Mouse (Mus musculus) cerebellum, adult 9-11 months (tissue): Measurements from ENCODE around the gene Spata31d1d.
A peak's percentile ranks its signal among the peaks of the same experiment; 100 is the strongest.
"Not testable (repeated sequence)": the region's sequence is repeated elsewhere in the genome, so short reads cannot be mapped to it uniquely, and the experiment has no call there.

Experiments used
- DNase-seq: peaks from one replicate; pipeline ENCODE4 v3.0.0; 2022

Gene Spata31d1d

DNA sequence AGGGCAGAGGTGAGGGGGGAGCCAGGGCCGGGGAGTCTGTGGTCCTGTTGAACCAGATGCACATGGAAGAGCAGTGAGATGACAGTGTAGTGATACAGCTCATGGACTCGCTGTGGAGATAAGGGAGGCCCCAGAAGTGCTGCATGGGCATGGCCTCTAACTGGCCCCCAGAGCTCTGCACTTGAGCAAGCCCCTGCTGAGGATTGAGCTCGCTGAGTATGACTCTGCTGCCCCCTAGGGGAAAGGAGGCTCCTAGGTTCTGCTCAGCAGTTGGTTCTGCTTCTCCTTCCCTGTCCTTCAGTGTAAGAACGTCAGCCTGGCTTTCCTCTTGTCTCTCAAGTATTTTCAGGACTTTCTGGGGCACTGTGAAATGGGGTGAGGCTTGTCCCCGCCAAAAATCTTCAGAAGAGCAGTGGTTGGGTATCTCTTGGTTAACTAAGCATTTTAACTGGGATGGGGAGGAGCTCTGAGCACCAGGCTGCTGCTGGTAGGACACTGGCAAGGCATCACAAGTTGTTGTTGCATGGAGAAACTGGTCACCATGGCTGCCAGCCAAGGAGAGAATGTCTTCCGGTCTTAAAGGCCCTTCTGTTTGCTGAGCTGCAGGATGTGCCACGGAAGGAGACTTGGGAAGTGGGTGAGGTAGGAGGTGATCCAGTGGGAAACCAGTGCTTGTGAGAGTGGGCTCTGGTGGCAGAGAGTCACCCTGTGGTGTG lies 3.0 kb downstream of the Spata31d1d start:
- DNase-seq, result peak; percentile 83

DNA sequence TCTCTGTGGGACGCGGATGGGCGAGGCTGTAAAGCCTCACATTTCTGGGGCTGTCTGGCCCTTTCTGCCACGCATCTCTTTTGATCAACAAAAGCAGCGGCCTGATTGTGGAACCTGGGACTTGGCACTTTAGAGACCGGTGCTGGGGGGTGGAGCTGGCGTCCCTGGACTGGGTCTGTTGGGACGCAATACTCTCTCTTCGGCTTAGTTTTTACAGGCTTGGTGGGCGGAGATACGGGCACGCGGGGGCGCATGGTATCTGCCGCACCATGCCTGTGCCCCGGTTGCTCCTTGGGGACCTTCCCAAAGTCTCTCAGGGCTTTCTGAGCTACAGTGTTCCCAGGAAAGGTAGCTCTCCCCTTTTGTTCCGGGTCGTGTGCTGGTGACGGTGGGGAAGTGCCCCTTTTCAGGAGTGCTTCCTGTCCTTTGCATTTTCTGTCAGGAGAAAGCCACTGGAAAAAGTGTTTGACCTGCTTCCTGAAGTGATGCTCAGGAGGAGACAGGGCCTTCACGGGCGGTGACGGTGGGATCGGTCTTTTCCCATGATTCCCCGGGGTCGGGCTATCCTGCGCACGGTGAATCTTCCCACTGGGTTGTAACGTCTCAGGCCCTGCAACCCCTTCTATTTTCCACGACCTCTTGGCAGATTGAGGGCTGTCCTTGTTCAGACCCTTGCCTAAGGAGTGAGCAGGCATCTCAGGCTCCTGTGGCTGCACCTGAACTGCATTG lies 5.2 kb downstream of the Spata31d1d start:
- DNase-seq, result no peak

DNA sequence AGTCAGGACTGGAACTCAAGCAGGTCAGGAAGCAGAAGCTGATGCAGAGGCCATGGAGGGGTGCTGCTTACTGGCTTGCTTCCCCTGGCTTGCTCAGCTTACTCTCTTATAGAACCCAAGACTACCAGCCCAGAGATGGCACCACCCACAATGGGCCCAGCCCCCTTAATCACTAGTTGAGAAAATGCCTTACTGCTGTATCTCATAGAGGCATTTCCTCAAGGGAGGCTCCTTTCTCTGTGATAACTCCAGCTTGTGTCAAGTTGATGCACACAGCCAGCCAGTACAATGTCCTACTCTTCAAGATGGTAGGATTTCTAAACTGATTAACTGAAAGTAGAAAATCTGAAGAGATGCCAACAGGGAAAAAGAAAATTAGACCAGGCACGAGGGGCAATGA lies 9.5 kb downstream of the Spata31d1d start:
- DNase-seq, result not testable (repeated sequence)

DNA sequence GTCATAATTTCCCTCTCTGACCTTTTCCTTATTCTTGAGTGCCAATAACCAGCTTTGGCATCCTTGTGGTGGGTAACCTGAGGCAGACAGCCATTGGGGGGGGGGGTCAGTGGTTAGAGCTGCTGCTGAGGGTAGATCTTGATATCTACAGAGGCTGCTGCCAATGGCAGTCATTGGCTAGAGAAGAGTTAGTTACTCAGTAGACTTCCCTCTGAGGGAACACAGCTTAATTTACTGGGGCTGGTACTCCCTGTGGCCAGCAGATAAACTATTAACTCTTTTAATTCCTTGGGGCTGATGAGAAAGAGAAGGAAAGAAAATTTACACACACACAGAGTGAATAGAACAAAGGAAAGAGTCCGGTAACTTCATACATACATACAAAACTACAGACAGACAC lies 12.1 kb downstream of the Spata31d1d start:
- no peak for DNase-seq

DNA sequence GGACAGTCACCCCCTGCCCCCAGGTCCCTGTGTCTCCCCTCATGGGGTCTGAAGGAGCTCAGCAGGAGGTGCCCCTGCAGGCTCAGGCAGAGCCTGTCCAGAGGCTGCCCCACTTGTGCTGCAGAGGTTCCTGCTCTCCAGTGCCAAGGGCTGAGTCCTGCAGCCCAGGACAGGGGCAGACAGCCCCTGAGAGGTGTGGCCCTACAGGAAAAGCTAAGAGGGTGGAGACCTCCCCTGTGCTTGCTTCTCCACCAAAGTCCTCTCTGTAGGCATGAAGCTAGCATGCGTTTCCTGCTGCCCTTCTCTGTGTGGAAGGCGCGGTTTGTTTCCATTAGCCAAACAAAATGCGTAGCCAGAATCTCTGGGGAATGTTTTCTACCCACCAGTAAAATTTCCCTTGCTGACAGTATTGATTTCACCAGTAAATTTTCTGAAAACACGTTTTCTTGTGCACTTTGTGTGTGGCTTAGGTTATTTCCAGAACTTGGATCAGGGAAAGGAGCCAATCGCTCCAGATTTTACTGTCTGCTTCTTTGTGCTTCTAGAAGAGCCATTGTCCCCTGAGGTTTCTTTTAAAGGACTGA lies 12.6 kb downstream of the Spata31d1d start:
- not testable (repeated sequence) for DNase-seq

DNA sequence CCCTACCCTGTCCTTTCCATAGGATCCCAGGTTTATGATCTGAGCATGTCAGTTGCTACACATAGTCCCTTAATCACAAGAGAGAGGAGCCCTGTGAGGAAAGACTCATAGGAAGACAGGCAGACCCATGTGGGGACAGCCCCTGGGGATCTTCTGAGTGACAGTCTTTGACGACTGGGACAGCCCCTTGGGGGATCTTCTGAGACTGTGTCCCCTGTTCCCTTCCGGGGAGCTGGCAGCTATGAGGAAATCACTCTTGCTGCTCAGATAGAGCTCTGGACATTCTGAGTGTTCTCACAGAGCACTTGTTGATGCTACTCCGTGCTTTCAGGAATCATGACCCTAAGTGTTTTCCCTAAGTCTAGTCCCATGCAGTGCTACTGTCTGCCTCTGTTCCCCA lies 17.8 kb downstream of the Spata31d1d start:
- no peak for DNase-seq

DNA sequence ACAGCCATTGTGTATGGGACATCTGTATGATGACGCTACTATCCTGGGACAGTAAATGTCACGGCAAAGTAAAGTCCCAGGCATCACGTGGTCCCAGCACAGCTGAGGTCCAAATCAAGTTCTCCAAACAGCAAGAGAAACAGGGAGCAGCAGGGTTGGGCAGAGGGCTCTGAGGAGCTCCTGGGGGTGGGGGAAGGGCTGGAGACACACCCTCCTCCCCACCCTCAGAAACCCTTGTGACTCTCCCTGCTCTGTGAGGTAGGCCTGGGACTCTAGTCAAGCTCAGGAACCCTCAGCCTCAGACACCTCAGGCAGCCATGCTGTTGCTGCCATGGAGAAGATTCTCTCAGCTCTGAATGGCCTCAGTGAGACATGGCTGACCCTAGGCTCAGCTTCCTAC lies 19.6 kb downstream of the Spata31d1d start, which contains the start of gene Spata31d1b:
Gene Spata31d1b (plus strand): TSS at position 301 of the 400 bp plus-strand sequence.
- DNase-seq, result not testable (repeated sequence)

DNA sequence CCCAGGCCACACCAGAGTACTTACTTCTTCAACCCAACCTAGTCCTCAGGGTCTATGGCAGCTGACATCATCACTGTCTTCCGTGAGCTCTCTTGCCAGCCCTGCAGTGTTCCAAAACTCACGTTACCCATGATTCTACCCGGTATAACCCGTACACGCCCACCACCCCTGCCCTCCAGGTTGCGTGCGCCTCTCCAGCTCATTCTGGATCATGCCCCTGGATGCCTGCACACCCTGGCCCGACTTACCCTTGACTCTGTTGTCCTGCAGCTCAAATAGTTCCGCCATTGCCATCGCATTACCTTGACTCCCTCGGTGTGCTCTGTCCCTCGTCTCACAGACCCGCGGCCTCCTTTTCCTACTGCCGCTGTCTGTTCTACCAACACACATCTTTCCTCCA lies 21.3 kb downstream of the Spata31d1d start, which contains the start of gene Spata31d1a:
Gene Spata31d1a (minus strand): TSS at position 101 of the 400 bp plus-strand sequence.
- no peak for DNase-seq

DNA sequence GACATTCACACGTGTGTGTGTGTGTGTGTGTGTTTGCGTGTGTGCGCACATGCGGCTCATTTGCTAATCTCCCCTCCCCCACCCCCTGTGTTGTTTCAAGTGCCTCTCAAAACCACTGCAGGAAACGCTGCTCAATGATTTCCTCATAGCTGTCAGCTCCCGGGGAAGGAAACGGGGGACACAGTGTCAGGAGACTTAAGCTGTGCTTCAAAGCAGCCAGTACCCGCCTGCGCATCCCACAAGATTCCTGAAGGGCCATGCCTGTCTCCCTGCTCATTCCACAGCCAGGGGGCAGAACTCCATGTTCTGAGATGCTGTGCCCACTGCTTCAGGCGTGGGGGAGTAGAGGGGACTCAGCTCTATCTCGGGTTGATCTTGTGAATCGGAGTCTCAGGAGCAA lies 27.0 kb downstream of the Spata31d1d start:
- no peak for DNase-seq

DNA sequence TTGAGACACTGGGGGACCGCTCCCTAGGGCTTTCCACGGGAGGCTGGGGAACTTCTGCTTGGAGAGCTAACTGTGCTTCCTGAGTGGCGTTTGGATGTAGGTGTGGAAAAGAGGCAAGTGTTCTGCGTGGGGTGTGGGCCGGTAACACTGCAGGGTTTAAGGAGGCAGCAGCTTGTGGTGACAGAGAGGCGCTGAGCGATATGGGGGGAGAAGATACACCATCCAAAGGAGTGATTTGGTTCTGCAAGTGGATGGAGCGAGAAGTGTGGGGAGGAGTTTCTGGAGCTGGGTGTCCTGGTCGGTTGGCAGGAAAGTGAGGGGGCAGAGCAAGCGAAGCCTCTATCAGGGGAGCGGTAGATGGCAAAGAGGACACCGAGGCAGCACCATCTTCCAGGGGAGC lies 28.0 kb downstream of the Spata31d1d start:
- no peak for DNase-seq

DNA sequence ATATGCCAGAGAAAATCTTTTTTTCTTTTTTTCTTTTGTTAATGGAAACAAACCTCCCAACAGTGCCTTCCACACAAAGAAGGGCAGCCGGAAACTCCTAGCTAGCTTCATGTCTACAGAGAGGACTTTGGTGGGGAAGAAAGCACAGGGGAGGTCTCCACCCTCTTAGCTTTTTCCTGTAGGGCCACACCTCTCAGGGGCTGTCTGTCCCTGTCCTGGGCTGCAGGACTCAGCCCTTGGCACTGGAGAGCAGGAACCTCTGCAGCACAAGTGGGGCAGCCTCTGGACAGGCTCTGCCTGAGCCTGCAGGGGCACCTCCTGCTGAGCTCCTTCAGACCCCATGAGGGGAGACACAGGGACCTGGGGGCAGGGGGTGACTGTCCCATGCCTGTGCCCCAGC lies 31.4 kb downstream of the Spata31d1d start:
- DNase-seq, result not testable (repeated sequence)

DNA sequence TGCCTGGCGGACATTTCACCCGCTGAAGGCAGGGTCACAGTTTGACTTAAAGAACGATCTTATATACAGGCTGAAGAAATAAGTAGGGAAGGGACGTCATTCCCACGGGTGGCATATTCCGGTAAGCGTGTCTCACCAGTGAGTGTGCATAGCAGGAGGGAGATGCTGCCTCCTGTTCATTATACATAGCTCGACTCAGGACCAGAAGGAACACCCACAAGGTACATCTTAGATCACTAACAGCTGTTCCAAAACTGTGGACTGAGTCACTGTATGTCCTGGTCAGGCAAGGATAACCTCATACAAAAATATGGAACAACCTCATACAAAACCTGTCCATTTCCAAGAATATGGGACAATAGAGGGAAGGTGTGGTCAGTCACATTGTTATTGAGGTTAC lies 32.4 kb downstream of the Spata31d1d start:
- no peak for DNase-seq

DNA sequence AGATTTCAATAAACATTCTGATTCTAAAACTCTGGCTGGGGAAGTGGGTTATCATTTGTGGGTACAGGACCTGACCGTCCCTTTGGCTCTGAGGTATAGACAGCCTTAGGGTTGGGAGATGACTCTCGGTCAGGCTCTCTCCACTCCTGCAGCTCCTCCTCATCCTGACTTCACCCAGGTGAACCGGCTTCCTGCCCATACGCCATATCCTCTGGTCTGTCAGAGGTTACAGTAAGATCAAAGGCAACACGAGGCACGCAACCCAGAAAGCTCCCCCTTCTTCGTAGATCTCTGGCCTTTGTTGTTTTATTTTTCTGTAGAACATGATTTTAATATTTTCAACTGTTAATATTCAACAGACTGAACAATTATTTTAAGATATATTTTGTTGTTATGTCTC lies 35.8 kb downstream of the Spata31d1d start:
- no peak for DNase-seq

DNA sequence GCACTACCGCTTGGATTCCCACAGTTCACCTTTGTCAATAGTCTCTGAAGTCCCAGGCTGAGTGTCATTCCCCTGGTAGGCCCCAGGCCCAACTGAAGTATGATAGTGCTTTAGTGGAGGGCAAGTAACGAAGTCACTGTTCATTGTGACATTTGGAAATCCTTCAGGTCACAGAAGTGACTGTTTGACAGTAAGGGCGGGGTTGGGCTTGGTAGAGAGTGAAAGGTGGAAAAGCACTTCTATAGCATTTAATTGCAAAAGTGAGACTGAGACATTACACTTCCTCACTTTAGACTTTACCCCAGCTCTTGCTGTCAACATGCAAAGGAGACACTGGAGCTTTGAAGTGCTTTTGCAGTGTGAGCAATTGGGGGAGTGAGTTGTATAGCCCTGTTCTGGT lies 37.5 kb downstream of the Spata31d1d start, which contains the start of gene 4921517D22Rik:
Gene 4921517D22Rik (minus strand): TSS at position 101 of the 400 bp plus-strand sequence.
- no peak for DNase-seq

DNA sequence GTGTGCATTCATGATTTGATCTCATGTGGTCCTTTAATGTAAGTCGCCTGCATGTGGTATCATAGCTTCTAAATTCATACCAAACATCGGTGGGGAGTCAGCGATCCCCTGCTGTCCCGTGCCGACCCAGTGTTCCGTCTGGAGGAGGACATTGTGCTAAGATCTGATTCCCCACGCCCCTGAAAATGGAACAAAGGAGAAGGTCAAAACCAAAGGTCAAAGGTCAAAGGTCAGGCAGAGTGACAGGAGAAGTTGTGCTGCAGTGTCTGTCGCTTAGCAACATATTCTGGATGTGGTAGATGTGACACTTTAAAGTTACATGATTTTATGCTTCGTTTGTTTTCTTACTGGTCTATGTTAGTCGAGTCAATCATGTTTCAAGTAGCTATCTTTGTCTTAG lies 40.1 kb downstream of the Spata31d1d start:
- DNase-seq, result no peak

DNA sequence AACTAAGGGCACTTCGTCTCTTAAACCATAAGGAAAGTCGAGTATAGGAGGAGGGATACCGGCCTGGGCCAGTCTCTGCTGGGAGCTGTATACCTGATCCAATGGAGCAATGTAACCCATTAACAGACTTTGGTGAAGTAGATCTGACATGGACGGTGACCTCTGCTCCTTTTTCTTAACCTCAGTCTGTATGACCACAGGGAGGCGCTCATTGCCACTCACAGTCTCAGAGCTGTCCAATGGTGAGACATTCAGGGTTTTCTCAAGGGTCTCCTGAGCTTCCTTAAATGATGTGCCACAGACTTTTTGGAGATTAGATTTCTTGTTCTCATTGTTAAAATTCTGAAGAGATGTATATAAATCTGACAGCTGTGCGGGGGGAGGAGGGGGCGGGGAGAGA lies 41.0 kb downstream of the Spata31d1d start:
- DNase-seq, result no peak

DNA sequence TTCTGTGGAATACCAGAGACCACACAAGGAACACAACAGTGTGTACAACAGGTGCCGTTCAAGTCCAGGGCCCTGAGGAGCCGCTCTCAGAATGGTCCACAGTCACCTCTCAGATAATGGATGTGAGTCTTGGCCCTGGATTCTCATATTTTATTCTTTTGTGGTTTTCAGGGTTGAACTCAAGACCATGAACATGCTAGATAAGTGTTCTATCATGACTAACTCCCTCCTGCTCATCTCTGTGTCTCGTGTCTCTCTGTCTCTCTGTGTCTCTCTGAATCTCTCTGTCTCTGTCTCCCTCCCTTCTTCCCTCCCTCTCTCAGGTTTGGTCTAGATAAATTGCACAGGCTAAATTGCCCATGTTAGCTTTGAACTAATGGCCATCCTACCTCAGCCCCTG lies 41.7 kb downstream of the Spata31d1d start:
- no peak for DNase-seq

DNA sequence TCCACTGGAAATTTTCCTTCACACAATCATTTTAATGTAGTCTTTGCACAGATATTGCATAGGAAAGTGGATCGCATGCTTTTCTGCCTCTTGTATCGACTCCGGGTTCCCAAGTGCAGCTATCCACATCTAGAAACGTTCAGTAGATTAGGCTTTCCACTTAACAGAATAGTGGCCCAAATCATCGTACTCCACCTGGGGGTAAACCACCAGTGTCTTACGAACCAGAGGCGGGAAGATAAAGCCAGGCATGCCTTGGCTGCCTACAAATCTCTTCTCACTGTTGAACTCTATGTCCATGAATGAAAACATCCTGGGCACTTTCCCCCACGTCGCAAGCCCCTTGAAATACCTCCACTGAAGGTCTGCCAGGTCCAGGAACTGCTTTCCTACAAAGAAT lies 42.2 kb downstream of the Spata31d1d start:
- no peak for DNase-seq

DNA sequence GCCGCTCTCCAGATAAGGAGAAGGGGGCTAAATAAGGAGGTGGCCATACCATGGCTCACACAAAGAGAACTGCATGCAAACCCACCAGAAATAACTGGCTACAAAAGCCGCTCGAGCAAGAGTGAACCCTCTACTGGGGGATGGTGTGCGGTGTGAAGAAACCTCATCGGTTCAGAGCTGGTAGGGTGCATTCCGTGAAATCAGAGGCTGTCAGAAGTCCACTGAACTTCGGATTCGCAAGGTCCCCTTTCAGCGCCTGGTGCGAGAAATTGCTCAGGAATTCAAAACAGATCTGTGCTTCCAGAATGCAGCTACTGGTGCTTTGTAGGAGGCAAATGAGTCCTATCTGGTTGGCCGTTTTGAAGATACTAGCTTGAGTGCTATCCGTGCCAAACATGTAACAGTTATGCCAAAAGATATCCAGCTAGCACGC lies 43.2 kb downstream of the Spata31d1d start:
- peak; percentile 45 for DNase-seq

DNA sequence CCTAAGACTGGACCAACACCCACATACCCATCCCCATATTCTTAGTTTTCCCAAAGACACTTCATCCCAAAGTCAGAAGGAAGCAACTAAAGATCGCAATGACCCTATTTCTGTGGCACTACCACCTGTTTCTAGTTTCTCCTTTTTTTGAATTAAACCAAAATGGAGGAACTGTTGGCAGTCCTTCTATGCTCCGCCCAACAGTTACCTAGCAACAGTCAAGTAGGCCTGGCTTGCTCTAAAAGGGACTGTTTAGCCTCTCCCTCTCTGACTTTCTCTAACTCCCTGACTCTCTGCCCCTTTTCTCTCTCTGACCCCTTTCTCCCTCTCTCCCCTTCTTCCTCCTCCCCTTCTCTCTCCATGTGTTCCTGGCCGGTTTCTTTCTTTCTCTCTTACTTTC lies 46.3 kb downstream of the Spata31d1d start:
- no peak for DNase-seq

DNA sequence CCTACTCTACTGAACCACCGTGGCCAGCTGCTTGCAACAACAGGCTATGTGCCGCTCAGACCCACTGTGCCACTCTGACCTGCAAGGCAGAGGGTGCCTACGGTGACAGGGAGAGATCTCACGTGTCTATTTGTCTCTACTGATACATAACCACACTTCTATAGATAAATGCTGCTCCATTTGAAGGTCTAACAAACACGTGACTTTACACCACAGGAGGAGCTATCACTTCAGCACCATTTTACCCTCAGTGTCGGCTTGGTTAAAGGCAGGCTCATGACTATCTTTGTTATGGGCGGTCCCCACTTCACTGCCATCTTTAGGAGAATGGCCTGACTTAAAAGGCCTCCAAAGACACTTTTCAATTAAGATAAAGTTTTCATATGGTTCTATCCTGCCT lies 48.9 kb downstream of the Spata31d1d start:
- no peak for DNase-seq

DNA sequence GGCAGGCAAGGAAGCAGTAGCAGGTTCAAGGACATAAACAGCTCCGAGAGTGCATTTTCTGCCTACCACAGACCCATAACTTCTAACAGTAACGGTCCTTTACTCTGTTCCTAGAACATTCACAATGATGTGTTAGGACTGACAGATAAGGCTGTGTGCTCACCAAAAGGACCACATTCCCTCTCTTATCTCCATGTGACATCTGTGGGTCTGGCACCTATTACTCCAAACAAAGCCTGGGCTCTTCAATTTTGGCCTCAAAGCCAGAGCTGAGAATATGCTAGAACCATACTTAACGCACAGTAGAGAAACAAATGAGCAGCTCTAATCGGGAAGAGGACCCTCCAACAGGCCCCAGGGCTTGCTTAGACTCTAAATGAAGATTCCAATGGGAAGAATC lies 51.6 kb downstream of the Spata31d1d start:
- no peak for DNase-seq

DNA sequence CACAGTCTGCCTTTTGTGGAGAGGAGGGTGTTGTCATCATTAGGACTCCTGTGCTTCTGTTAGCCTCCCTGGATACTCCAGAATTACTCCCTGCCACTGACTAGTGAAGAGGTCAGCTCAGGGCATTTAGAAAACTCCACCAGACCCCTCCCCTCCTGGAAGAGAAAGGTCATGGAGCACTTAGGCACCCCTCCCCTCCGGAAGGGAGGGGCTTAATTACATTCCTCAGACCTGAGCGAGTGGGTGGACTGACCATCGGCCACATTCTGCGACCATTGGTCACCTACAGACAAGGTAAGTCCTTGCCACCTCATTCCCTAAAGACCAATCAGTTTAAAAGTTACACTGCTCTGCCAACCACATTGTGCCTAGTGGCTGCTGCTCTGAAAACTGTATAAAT lies 52.2 kb downstream of the Spata31d1d start:
- no peak for DNase-seq
